Mouse (Mus musculus): ENCODE measurements around the gene Atp2b4.

- TF ChIP-seq CTCF (conservative IDR thresholded peaks at IDR 0.05; ENCODE audit: insufficient read depth, insufficient read length, low read depth, low read length): no peak
- TF ChIP-seq POLR2A (IDR thresholded peaks at IDR 0.05; ENCODE audit: low read depth, low read length): no peak
Measured at GRCm38 (mm10) chr1:133650288-133651055, 150.4 kb downstream of the Atp2b4 start.

Data from kidney, adult 2 months (tissue).